Mouse (Mus musculus): ENCODE results near the gene BC029722.

GRCm38 (mm10) chr2:155850120-155850519 is 30.9 kb upstream of the BC029722 start:
- TF ChIP-seq MYOD1 (IDR thresholded peaks at IDR 0.05; ENCODE audit: control insufficient read depth in 1 of 3, insufficient read length in 2 of 3, low read depth in 2 of 3): peak in 2 of 3 experiments; percentile 89 to 93
- TF ChIP-seq MAX (IDR thresholded peaks at IDR 0.05; ENCODE audit: low read depth): no peak
- TF ChIP-seq POLR2A (IDR thresholded peaks at IDR 0.05; ENCODE audit: insufficient read length, low read depth): no peak
- no peak for TF ChIP-seq E2F4 (IDR thresholded peaks at IDR 0.05; ENCODE audit: insufficient read depth)
- no peak for TF ChIP-seq POLR2AphosphoS2 (IDR thresholded peaks at IDR 0.05; ENCODE audit: insufficient read length, low read depth)
- TF ChIP-seq USF1 (IDR thresholded peaks at IDR 0.05; ENCODE audit: low read depth): no peak
- TF ChIP-seq CEBPB (IDR thresholded peaks at IDR 0.05; ENCODE audit: insufficient read depth, poor library complexity, severe bottlenecking): no peak
- TF ChIP-seq REST (IDR thresholded peaks at IDR 0.05; ENCODE audit: insufficient read depth, insufficient read length): no peak
- TF ChIP-seq TCF3 (IDR thresholded peaks at IDR 0.05; ENCODE audit: insufficient read length, low read depth): peak; percentile 76
- TF ChIP-seq MYOG (IDR thresholded peaks at IDR 0.05; ENCODE audit: control insufficient read depth in 1 of 3, insufficient read depth in 1 of 3, insufficient read length in 2 of 3, low read depth in 2 of 3): peak; percentile 69 to 90 (median 75)
- peak; percentile 85 for TF ChIP-seq TCF12 (IDR thresholded peaks at IDR 0.05; ENCODE audit: insufficient read depth, poor library complexity, severe bottlenecking)
